ENCODE assay signal across 8 mouse cellular contexts in the genomic region with DNA sequence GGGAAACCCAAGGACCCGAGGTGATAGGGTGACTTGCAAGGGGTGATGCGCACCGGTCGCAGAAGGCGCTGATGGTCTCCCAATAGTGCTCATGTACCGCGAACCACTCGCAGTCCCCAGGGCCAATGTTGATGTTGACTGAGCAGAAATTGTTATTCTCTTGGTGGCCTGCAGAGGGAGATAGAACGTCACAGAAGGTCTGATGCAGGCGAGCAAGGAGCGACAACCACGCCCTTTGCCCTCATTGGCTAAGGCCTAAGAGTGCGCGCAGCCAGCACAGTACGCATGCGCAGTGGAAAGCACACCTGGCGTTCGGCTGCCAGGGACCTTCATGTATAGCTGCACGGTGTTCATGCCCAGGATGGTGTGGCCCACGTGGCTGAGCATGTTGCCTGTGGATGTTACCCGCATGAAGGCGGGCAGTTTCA. TPM values are rescaled to one million over a fixed set of nuclear protein-coding genes. Genes with fewer than 3 reads are reported as not detected.
DNase-seq lines count a peak whose midpoint lies in the region; ATAC-seq lines count a peak whose summit lies in the region.

No protein-coding gene starts in this region.

- H3K9me3 ChIP-seq in megakaryocyte, embryonic 14.5 days: no peaks in the 10 kb centered on the region

- no peaks in the 10 kb centered on the region for H3K27me3 ChIP-seq in megakaryocyte, embryonic 14.5 days (replicated peaks)

- H3K4me1 ChIP-seq in megakaryocyte, embryonic 14.5 days: peaks cover 38% of the 10 kb centered on the region

- ATAC-seq in common myeloid progenitor, adult 5-6 weeks (replicated peaks; ENCODE audit: low read depth, poor library complexity, severe bottlenecking): peak; percentile 87

- H3K4me3 ChIP-seq in megakaryocyte, embryonic 14.5 days (replicated peaks): peak overlapping the region; percentile 76

- peak; percentile 98 for DNase-seq in ZHBTc4 (ENCODE audit: low read depth, low spot score)
- DNase-seq in gastrocnemius, adult 8-10 months (ENCODE audit: low spot score in 2 of 2): peak; percentile 68 to 83
- peak; percentile 98 for DNase-seq in induced T-regulatory cell, adult 2 months (ENCODE audit: low read depth)
- peak; percentile 87 to 93 for DNase-seq in left cerebral cortex, adult 9 months (ENCODE audit: low spot score in 2 of 2)
- DNase-seq in right cerebral cortex, postnatal 14 days: peak; percentile 87
- peak; percentile 83 for DNase-seq in urinary bladder, postnatal 25 days (ENCODE audit: low spot score)

- peaks cover 86% of the 10 kb centered on the region for H3K36me3 ChIP-seq in megakaryocyte, embryonic 14.5 days (replicated peaks; ENCODE audit: low read length)

RNA-seq across cellular contexts. Expression of gene Tmem88, which starts 3.2 kb away (rescaled TPM):
- total RNA-seq in common myeloid progenitor, adult 5-6 weeks (2017): 0.46 TPM in 1 of 2 replicates, not detected in the other
- total RNA-seq in gastrocnemius, adult 8-10 months (2022): 1 to 10 TPM; 4.1 to 4.6 (median 4.1) TPM
- 0.35 TPM in 1 of 2 replicates, not detected in the other for polyA plus RNA-seq in megakaryocyte, embryonic 14.5 days (2012; ENCODE audit: insufficient read depth, low replicate concordance)

RNA-seq across cellular contexts. Expression of gene Cyb5d1, which starts 5.8 kb away (rescaled TPM):
- 35.5 and 37.6 TPM in 2 replicates for total RNA-seq in common myeloid progenitor, adult 5-6 weeks (2017)
- 10 to 100 TPM; 33.2 to 38.0 (median 36.7) TPM for total RNA-seq in gastrocnemius, adult 8-10 months (2022)
- polyA plus RNA-seq in megakaryocyte, embryonic 14.5 days (2012; ENCODE audit: insufficient read depth, low replicate concordance): 0.25 and 2.4 TPM in 2 replicates

RNA-seq across cellular contexts. Expression of gene Naa38, which starts 5.9 kb away (rescaled TPM):
- 181 and 216 TPM in 2 replicates for total RNA-seq in common myeloid progenitor, adult 5-6 weeks (2017)
- 10 to 100 TPM; 73.2 to 78.1 (median 75.7) TPM for total RNA-seq in gastrocnemius, adult 8-10 months (2022)
- polyA plus RNA-seq in megakaryocyte, embryonic 14.5 days (2012; ENCODE audit: insufficient read depth, low replicate concordance): 33.8 and 159 TPM in 2 replicates

RNA-seq across cellular contexts. Expression of gene Kdm6b, which starts 12.3 kb away (rescaled TPM):
- 3.5 and 6.6 TPM in 2 replicates for total RNA-seq in common myeloid progenitor, adult 5-6 weeks (2017)
- total RNA-seq in gastrocnemius, adult 8-10 months (2022): 10 to 100 TPM; 19.1 to 22.9 (median 20.8) TPM
- polyA plus RNA-seq in megakaryocyte, embryonic 14.5 days (2012; ENCODE audit: insufficient read depth, low replicate concordance): 44.5 and 45.4 TPM in 2 replicates

RNA-seq across cellular contexts. Expression of gene Chd3, which starts 32.0 kb away (rescaled TPM):
- 64.5 and 68.0 TPM in 2 replicates for total RNA-seq in common myeloid progenitor, adult 5-6 weeks (2017)
- total RNA-seq in gastrocnemius, adult 8-10 months (2022): 1 to 10 TPM; 4.2 to 9.0 (median 5.5) TPM
- polyA plus RNA-seq in megakaryocyte, embryonic 14.5 days (2012; ENCODE audit: insufficient read depth, low replicate concordance): 14.5 and 29.7 TPM in 2 replicates

Comparison
In these comparisons a context has a peak if more than half of its experiments do, and no peak if none do; other contexts are left out.
1. Peak in every context shown above with its lines: DNase-seq, ATAC-seq and H3K4me3 ChIP-seq.